In genomic region chr1:160306866-160307616, GRCm38 (mm10) we compare ENCODE assay signal across 11 mouse cellular contexts.
DNase-seq lines count a peak whose midpoint lies in the region; ATAC-seq and TF ChIP-seq lines count a peak whose summit lies in the region.
"Had no signal": no experiment of that assay in that cellular context is flagged by ENCODE, and none has a peak within 500 bp of the region (broad histone marks: within the 10 kb centered on the region; RNA-seq: fewer than 3 reads in every experiment).

No protein-coding gene starts in this region.

- peak overlapping the region; percentile 94 for H3K27ac ChIP-seq in spleen, adult 2 months (ENCODE audit: insufficient read depth, low read length)
- no peak overlapping the region for H3K27ac ChIP-seq in intestine, embryonic 14.5 days (ENCODE audit: low read depth)
- H3K27ac ChIP-seq in midbrain, embryonic 15.5 days = no peak overlapping the region
- H3K27ac ChIP-seq: embryonic facial prominence, embryonic 13.5 days; hindbrain, postnatal 0 days had no signal

- H3K27me3 ChIP-seq in spleen, adult 2 months (ENCODE audit: control insufficient read depth, insufficient read depth, low read length) = no peaks in the 10 kb centered on the region
- no peaks in the 10 kb centered on the region for H3K27me3 ChIP-seq in intestine, embryonic 14.5 days (replicated peaks; ENCODE audit: control insufficient read depth, insufficient read depth, low read length)
- no peaks in the 10 kb centered on the region for H3K27me3 ChIP-seq in midbrain, embryonic 15.5 days (replicated peaks)

- peaks cover 6% of the 10 kb centered on the region; the same call in 1 of the 2 replicates for H3K4me1 ChIP-seq in spleen, adult 2 months (ENCODE audit: control insufficient read depth, insufficient read depth, insufficient read length)
- H3K4me1 ChIP-seq in intestine, embryonic 14.5 days (replicated peaks; ENCODE audit: control insufficient read depth, insufficient read depth, low read length) = peaks cover 15% of the 10 kb centered on the region; the same call in 1 of the 2 replicates
- peaks cover 8% of the 10 kb centered on the region for H3K4me1 ChIP-seq in midbrain, embryonic 15.5 days

- 0 out of 2 replicates have a peak, but pooled peaks have one; percentile 34 for ATAC-seq in intestine, embryonic 14.5 days (replicated peaks; ENCODE audit: low FRiP score, low TSS enrichment, low read depth)
- ATAC-seq in megakaryocyte progenitor cell, adult 5-6 weeks (replicated peaks; ENCODE audit: poor library complexity) = peak; percentile 47
- no peak for ATAC-seq in midbrain, embryonic 15.5 days (replicated peaks)
- ATAC-seq: hindbrain, postnatal 0 days had no signal

- WGBS in spleen, adult 2 months = 12% methylated on average over 10 of the region's 10 CpGs
- 36% methylated on average over 10 of the region's 10 CpGs for WGBS in intestine, embryonic 14.5 days
- WGBS in midbrain, embryonic 15.5 days = 75% methylated on average over 10 of the region's 10 CpGs

- peak in 1 of 2 experiments; percentile 15 for DNase-seq in spleen, adult 2 months (ENCODE audit: low read depth in 1 of 2, low spot score in 2 of 2)
- no peak for DNase-seq in spleen, postnatal 14 days (ENCODE audit: low spot score in 2 of 2)
- no peak for DNase-seq in intestine, embryonic 14.5 days (ENCODE audit: low spot score)
- DNase-seq in thymus, postnatal 25 days = peak; percentile 73
- no peak for DNase-seq in adrenal gland, postnatal 25 days
- no peak for DNase-seq in layer of hippocampus, adult 9-11 months
- DNase-seq: gastrocnemius, postnatal 36 days had no signal

- TF ChIP-seq CTCF in spleen, adult 2 months (IDR thresholded peaks at IDR 0.05; ENCODE audit: extremely low read depth, insufficient read depth, insufficient read length, insufficient replicate concordance) = no peak

- no peak overlapping the region for H3K9ac ChIP-seq in intestine, embryonic 14.5 days (ENCODE audit: low read length)
- H3K9ac ChIP-seq in midbrain, embryonic 15.5 days = no peak overlapping the region
- H3K9ac ChIP-seq: embryonic facial prominence, embryonic 13.5 days had no signal

- TF ChIP-seq POLR2A in spleen, adult 2 months (IDR thresholded peaks at IDR 0.05; ENCODE audit: low read depth, low read length) = no peak

- peak overlapping the region; percentile 7; the same call in 1 of the 2 replicates for H3K4me2 ChIP-seq in intestine, embryonic 14.5 days (ENCODE audit: low read length)
- no peak overlapping the region for H3K4me2 ChIP-seq in midbrain, embryonic 15.5 days
- H3K4me2 ChIP-seq: embryonic facial prominence, embryonic 13.5 days had no signal

- H3K4me3 ChIP-seq in spleen, adult 2 months (ENCODE audit: extremely low read depth, insufficient read depth, insufficient read length) = peak overlapping the region; percentile 57
- H3K4me3 ChIP-seq in intestine, embryonic 14.5 days (ENCODE audit: low read depth, low read length) = no peak overlapping the region
- H3K4me3 ChIP-seq in midbrain, embryonic 15.5 days = no peak overlapping the region
- H3K4me3 ChIP-seq: embryonic facial prominence, embryonic 13.5 days had no signal

- peaks cover 2% of the 10 kb centered on the region; the same call in 1 of the 2 replicates for H3K36me3 ChIP-seq in spleen, adult 2 months (ENCODE audit: control insufficient read depth, insufficient read depth, low read length)
- no peaks in the 10 kb centered on the region for H3K36me3 ChIP-seq in intestine, embryonic 14.5 days (ENCODE audit: control insufficient read depth, insufficient read depth, low read length)
- no peaks in the 10 kb centered on the region for H3K36me3 ChIP-seq in midbrain, embryonic 15.5 days (replicated peaks)
- H3K36me3 ChIP-seq: embryonic facial prominence, embryonic 13.5 days had no signal

- no peaks in the 10 kb centered on the region for H3K9me3 ChIP-seq in intestine, embryonic 14.5 days (ENCODE audit: control insufficient read depth, low read length)
- H3K9me3 ChIP-seq in midbrain, embryonic 15.5 days = no peaks in the 10 kb centered on the region
- H3K9me3 ChIP-seq: embryonic facial prominence, embryonic 13.5 days had no signal
